Mouse (Mus musculus) intestine, postnatal 0 days (tissue): ENCODE measurements around the gene Zfp683. TPM values are rescaled to one million over a fixed set of nuclear protein-coding genes. Genes with fewer than 3 reads are reported as not detected.
A peak's percentile ranks its signal among the peaks of the same experiment; 100 is the strongest.

Experiments
- ATAC-seq: fragments of 200-750 bp; cut with Nextera tagmentation; 2 replicates; pipeline ENCODE4 v1.8.0; 2017; ENCODE audit warnings: mild to moderate bottlenecking, moderate TSS enrichment, moderate library complexity
- H3K27ac ChIP-seq: fragments of 300-500 bp; sonication (generic); 2 replicates; pipeline ENCODE4 v1.5.1; 2014; ENCODE audit warnings: mild to moderate bottlenecking, low read depth, low read length, moderate library complexity
- H3K27me3 ChIP-seq: fragments of 300-500 bp; sonication (generic); replicated peaks from 2 replicates; pipeline ENCODE4 v1.6.1; 2014; ENCODE audit warnings: low read length, mixed read lengths; ENCODE audit not compliant: control insufficient read depth, insufficient read depth
- H3K36me3 ChIP-seq: fragments of 300-500 bp; sonication (generic); 2 replicates; pipeline ENCODE4 v1.6.1; 2014; ENCODE audit warnings: mild to moderate bottlenecking, moderate library complexity; ENCODE audit not compliant: control insufficient read depth, insufficient read depth
- H3K4me1 ChIP-seq: fragments of 300-500 bp; sonication (generic); replicated peaks from 2 replicates; pipeline ENCODE4 v1.6.1; 2014; ENCODE audit warnings: antibody characterized with exemption, low read length, mixed read lengths; ENCODE audit not compliant: control insufficient read depth, insufficient read depth
- H3K4me2 ChIP-seq: fragments of 300-500 bp; sonication (generic); replicated peaks from 2 replicates; pipeline ENCODE4 v1.6.1; 2014; ENCODE audit warnings: low read depth, mild to moderate bottlenecking, moderate library complexity
- H3K4me3 ChIP-seq: fragments of 300-500 bp; sonication (generic); 2 replicates; pipeline ENCODE4 v1.5.1; 2014; ENCODE audit warnings: low read depth, low read length
- H3K9ac ChIP-seq: fragments of 300-500 bp; sonication (generic); 2 replicates; pipeline ENCODE4 v1.6.1; 2014; ENCODE audit warnings: mild to moderate bottlenecking, low read depth, low read length
- H3K9me3 ChIP-seq: fragments of 300-500 bp; sonication (generic); 2 replicates; pipeline ENCODE4 v1.6.1; 2016; ENCODE audit warnings: mixed run types; ENCODE audit not compliant: control insufficient read depth
- CTCF ChIP-seq: sonication (generic); IDR thresholded peaks from 2 replicates; pipeline ENCODE4 v1.5.1; 2016; ENCODE audit warnings: low read depth, mild to moderate bottlenecking, control low read depth, antibody characterized with exemption, moderate library complexity
- WGBS: fragments of 180-500 bp; shearing (Covaris S2); extraction: QIAGEN DNeasy Blood & Tissue Kit; methylation state at CpG from one replicate; pipeline ENCODE4 v1.1.7; 2014; 5-methylcytosine and 5-hydroxymethylcytosine counted together
- polyA plus RNA-seq: library from polyadenylated mRNA; unstranded; fragments of >200 nt; fragmentation: Nextera tagmentation; extraction: Ambion mirVana; gene quantifications from 2 replicates; pipeline ENCODE4 v1.2.1, GENCODE M21; 2015

Zfp683 gene
- polyA plus RNA-seq: not detected in 2 replicates

GRCm38 (mm10) chr4:134053538-134053937, at the start of gene Zfp683:
Gene Zfp683, plus strand, starts transcription at chr4:134053838.
- Histone ChIP-seq H3K4me2 (no peak within 1 kb of the TSS), H3K9ac (no peak within 1 kb of the TSS), H3K9me3 (no peaks in the 10 kb centered on the region), H3K4me3 (no peak within 1 kb of the TSS), H3K27me3 (no peaks in the 10 kb centered on the region), H3K36me3 (no peaks in the 10 kb centered on the region), H3K4me1 (no peaks in the 10 kb centered on the region), H3K27ac (no peak within 1 kb of the TSS)
- 81% methylated on average over 3 of the region's 3 CpGs for WGBS
- no peak for TF ChIP-seq CTCF
- no peak for ATAC-seq

DNA sequence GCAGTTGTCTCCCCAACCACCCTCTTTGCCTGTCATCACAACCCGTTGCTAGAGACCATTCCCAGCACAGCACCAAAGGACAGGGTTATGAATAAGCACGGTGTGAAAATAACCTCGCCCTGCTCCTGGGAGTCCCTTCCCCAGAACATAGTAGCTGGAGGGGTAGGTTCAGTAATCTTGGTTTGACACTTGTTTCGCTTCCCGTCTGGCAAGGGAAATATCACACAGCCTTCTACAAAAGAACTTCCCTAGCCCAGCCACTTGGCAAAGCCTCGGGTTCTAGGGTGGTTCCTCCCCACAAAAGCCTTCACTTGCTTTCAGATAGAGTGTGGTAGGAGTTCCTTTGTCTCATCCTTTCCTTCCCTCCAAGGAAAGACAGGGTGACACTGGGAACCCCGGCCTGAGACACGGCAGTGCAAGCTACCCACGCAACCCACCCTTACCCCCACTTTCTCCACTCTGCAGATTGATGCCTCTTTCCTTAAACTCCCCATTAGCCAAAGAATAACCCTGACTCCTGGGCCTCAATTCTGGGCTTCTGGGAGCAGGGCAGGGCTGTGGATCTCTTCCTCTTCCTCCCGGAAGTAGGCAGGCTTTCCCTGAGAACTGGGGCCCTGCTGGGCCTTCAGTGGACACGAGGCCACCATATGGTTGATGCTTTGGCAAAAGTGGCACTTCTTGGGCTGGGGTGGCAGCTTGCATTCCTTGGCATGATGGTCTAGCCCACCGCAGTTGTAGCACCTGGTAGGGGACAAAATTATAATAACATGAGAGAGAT, 47.9 kb upstream of the Zfp683 start:
- WGBS: 81% methylated on average over 12 of the region's 12 CpGs
- Histone ChIP-seq H3K4me2 (no peak overlapping the region), H3K27ac (no peak overlapping the region), H3K36me3 (no peaks in the 10 kb centered on the region), H3K9ac (no peak overlapping the region), H3K4me3 (no peak overlapping the region), H3K27me3 (no peaks in the 10 kb centered on the region), H3K4me1 (no peaks in the 10 kb centered on the region), H3K9me3 (no peaks in the 10 kb centered on the region)
- ATAC-seq: no peak
- no peak for TF ChIP-seq CTCF

DNA sequence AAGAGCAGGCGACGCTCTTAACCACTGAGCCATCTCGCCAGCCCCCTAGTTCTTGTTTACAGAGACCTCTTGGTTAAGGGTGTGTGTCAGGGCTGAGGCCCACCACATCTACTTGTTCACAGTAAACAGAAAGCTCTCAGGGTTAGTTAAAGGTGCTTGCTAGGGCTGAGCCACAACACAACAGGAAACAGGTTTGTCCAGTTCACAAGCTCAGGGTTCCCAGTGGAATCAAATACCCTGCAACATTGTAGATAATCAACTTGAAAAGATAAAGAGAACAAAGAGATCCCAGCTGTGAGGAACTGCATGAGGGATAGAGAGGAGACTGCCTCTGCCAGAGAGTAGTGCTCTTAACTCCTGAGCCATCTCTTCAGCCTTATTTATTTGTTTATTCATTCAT, 46.8 kb upstream of the Zfp683 start:
- Histone ChIP-seq H3K4me1 (no peaks in the 10 kb centered on the region), H3K36me3 (no peaks in the 10 kb centered on the region), H3K27me3 (no peaks in the 10 kb centered on the region), H3K4me2 (no peak overlapping the region), H3K9me3 (no peaks in the 10 kb centered on the region), H3K4me3 (no peak overlapping the region), H3K9ac (no peak overlapping the region), H3K27ac (no peak overlapping the region)
- 53% methylated on average over 3 of the region's 3 CpGs for WGBS
- no peak for ATAC-seq
- TF ChIP-seq CTCF: no peak

- H3K9me3 ChIP-seq: no peaks in the 10 kb centered on the region
- H3K4me2 ChIP-seq: no peak overlapping the region
- no peak overlapping the region for H3K4me3 ChIP-seq
- no peak overlapping the region for H3K27ac ChIP-seq
- H3K27me3 ChIP-seq: no peaks in the 10 kb centered on the region
- TF ChIP-seq CTCF: no peak
- peak; percentile 34; the same call in 1 of the 2 replicates for ATAC-seq
- H3K4me1 ChIP-seq: no peaks in the 10 kb centered on the region
- no peaks in the 10 kb centered on the region for H3K36me3 ChIP-seq
- WGBS: 39% methylated on average over 6 of the region's 6 CpGs
- no peak overlapping the region for H3K9ac ChIP-seq
Observed at GRCm38 (mm10) chr4:134009709-134010108, 43.9 kb upstream of the Zfp683 start.

- Histone ChIP-seq H3K27ac (no peak overlapping the region), H3K4me3 (no peak overlapping the region), H3K9ac (no peak overlapping the region), H3K9me3 (no peaks in the 10 kb centered on the region), H3K4me2 (no peak overlapping the region), H3K36me3 (no peaks in the 10 kb centered on the region), H3K4me1 (no peaks in the 10 kb centered on the region), H3K27me3 (peaks cover 12% of the 10 kb centered on the region)
- 24% methylated on average over 16 of the region's 16 CpGs for WGBS
- no peak for ATAC-seq
- no peak for TF ChIP-seq CTCF
Observed at GRCm38 (mm10) chr4:134011450-134012414, 41.9 kb upstream of the Zfp683 start.

GRCm38 (mm10) chr4:134012858-134013528, 40.6 kb upstream of the Zfp683 start:
- H3K4me1 ChIP-seq: peaks cover 3% of the 10 kb centered on the region; the same call in 1 of the 2 replicates
- H3K4me2 ChIP-seq: no peak overlapping the region
- H3K27me3 ChIP-seq: peaks cover 25% of the 10 kb centered on the region
- no peak overlapping the region for H3K27ac ChIP-seq
- ATAC-seq: no peak
- 51% methylated on average over 12 of the region's 12 CpGs for WGBS
- no peak overlapping the region for H3K4me3 ChIP-seq
- no peak overlapping the region for H3K9ac ChIP-seq
- TF ChIP-seq CTCF: peak; percentile 60
- H3K9me3 ChIP-seq: no peaks in the 10 kb centered on the region
- H3K36me3 ChIP-seq: no peaks in the 10 kb centered on the region
